Mouse (Mus musculus) frontal cortex, adult (tissue): ENCODE data around the gene Smndc1.

Source experiments
- ATAC-seq: cut with Nextera tagmentation; 2 replicates; pipeline ENCODE4 v1.9.2; 2017; ENCODE audit warnings: mild to moderate bottlenecking, moderate library complexity, mixed read lengths; ENCODE audit not compliant: low TSS enrichment

Gene Smndc1

GRCm38 (mm10) chr19:53390495-53391007, at the start of gene Smndc1:
TSS of gene Smndc1 (minus strand) at chr19:53390578.
- ATAC-seq, result peak; percentile 96

GRCm38 (mm10) chr19:53439340-53439739, 49.0 kb upstream of the Smndc1 start:
- peak; percentile 36; the same call in 1 of the 2 replicates for ATAC-seq

GRCm38 (mm10) chr19:53437991-53438390, 47.6 kb upstream of the Smndc1 start:
- ATAC-seq, result no peak

GRCm38 (mm10) chr19:53437311-53437958, 47.1 kb upstream of the Smndc1 start:
- ATAC-seq, result no peak

- no peak for ATAC-seq
Observed at GRCm38 (mm10) chr19:53433949-53434689, 43.7 kb upstream of the Smndc1 start.

GRCm38 (mm10) chr19:53431003-53431402, 40.6 kb upstream of the Smndc1 start:
- ATAC-seq, result no peak

GRCm38 (mm10) chr19:53430356-53430755, 40.0 kb upstream of the Smndc1 start:
- peak; percentile 80 for ATAC-seq

- ATAC-seq, result peak; percentile 71
Observed at GRCm38 (mm10) chr19:53427817-53428216, 37.4 kb upstream of the Smndc1 start.

GRCm38 (mm10) chr19:53427346-53427745, 37.0 kb upstream of the Smndc1 start:
- no peak for ATAC-seq

GRCm38 (mm10) chr19:53425824-53426223, 35.4 kb upstream of the Smndc1 start:
- no peak for ATAC-seq

- ATAC-seq, result no peak
Observed at GRCm38 (mm10) chr19:53424629-53425028, 34.3 kb upstream of the Smndc1 start.

- no peak for ATAC-seq
Observed at GRCm38 (mm10) chr19:53423816-53424465, 33.6 kb upstream of the Smndc1 start.

GRCm38 (mm10) chr19:53423341-53423753, 33.0 kb upstream of the Smndc1 start:
- no peak for ATAC-seq

- ATAC-seq, result no peak
Observed at GRCm38 (mm10) chr19:53422358-53423308, 32.3 kb upstream of the Smndc1 start.

GRCm38 (mm10) chr19:53421583-53422188, 31.3 kb upstream of the Smndc1 start:
- ATAC-seq, result no peak

- peak; percentile 87 for ATAC-seq
Observed at GRCm38 (mm10) chr19:53420924-53421582, 30.7 kb upstream of the Smndc1 start.

GRCm38 (mm10) chr19:53419834-53420233, 29.5 kb upstream of the Smndc1 start:
- no peak for ATAC-seq

GRCm38 (mm10) chr19:53415198-53415597, 24.8 kb upstream of the Smndc1 start:
- peak; percentile 78 for ATAC-seq

GRCm38 (mm10) chr19:53414650-53415049, 24.3 kb upstream of the Smndc1 start:
- ATAC-seq, result no peak

GRCm38 (mm10) chr19:53413617-53414380, 23.4 kb upstream of the Smndc1 start:
- no peak for ATAC-seq
